Mouse (Mus musculus): ENCODE results near the gene Stat6. TPM values are rescaled to one million over a fixed set of nuclear protein-coding genes. Genes with fewer than 3 reads are reported as not detected.

Gene Stat6
- 14.0 and 18.9 TPM in 2 replicates for polyA plus RNA-seq (2014; fragmentation: Nextera tagmentation; extraction: Ambion mirVana)

- no peaks in the 10 kb centered on the region for H3K27me3 ChIP-seq (ENCODE audit: control insufficient read depth, insufficient read depth, low read length)
- peak within 1 kb of the TSS; percentile 90 for H3K27ac ChIP-seq (ENCODE audit: low read depth, low read length)
- H3K9ac ChIP-seq (ENCODE audit: low read depth, low read length): peak within 1 kb of the TSS; percentile 64
- H3K4me2 ChIP-seq (replicated peaks; ENCODE audit: low read depth, low read length): peak within 1 kb of the TSS; percentile 67
- no peaks in the 10 kb centered on the region for H3K9me3 ChIP-seq (ENCODE audit: control insufficient read depth, low read length)
- H3K4me1 ChIP-seq (ENCODE audit: control insufficient read depth, insufficient read depth, low read length): peaks cover 22% of the 10 kb centered on the region
- H3K4me3 ChIP-seq (ENCODE audit: low read length): peak within 1 kb of the TSS; percentile 43
- WGBS: 6% methylated on average over 37 of the region's 37 CpGs
- peak; percentile 38 for ATAC-seq (ENCODE audit: low FRiP score, low TSS enrichment)
- H3K36me3 ChIP-seq (ENCODE audit: control insufficient read depth, insufficient read depth, low read length): no peaks in the 10 kb centered on the region
Observed at GRCm38 (mm10) chr10:127642772-127643552, at the start of gene Stat6. Stat6 (plus strand) TSS chr10:127642986.

GRCm38 (mm10) chr10:127594405-127594804 is 48.4 kb upstream of the Stat6 start:
- no peak overlapping the region for H3K27ac ChIP-seq (ENCODE audit: low read depth, low read length)
- H3K4me3 ChIP-seq (ENCODE audit: low read length): no peak overlapping the region
- no peaks in the 10 kb centered on the region for H3K9me3 ChIP-seq (ENCODE audit: control insufficient read depth, low read length)
- H3K4me2 ChIP-seq (replicated peaks; ENCODE audit: low read depth, low read length): no peak overlapping the region
- no peaks in the 10 kb centered on the region for H3K27me3 ChIP-seq (ENCODE audit: control insufficient read depth, insufficient read depth, low read length)
- no peak for ATAC-seq (ENCODE audit: low FRiP score, low TSS enrichment)
- 91% methylated on average over 8 of the region's 8 CpGs for WGBS
- no peak overlapping the region for H3K9ac ChIP-seq (ENCODE audit: low read depth, low read length)
- peaks cover 54% of the 10 kb centered on the region for H3K36me3 ChIP-seq (ENCODE audit: control insufficient read depth, insufficient read depth, low read length)
- peaks cover 56% of the 10 kb centered on the region for H3K4me1 ChIP-seq (ENCODE audit: control insufficient read depth, insufficient read depth, low read length)

- Histone ChIP-seq H3K4me3 (ENCODE audit: low read length) (no peak overlapping the region), H3K36me3 (ENCODE audit: control insufficient read depth, insufficient read depth, low read length) (peaks cover 47% of the 10 kb centered on the region), H3K4me2 (replicated peaks; ENCODE audit: low read depth, low read length) (no peak overlapping the region), H3K9me3 (ENCODE audit: control insufficient read depth, low read length) (no peaks in the 10 kb centered on the region), H3K27me3 (ENCODE audit: control insufficient read depth, insufficient read depth, low read length) (no peaks in the 10 kb centered on the region), H3K27ac (ENCODE audit: low read depth, low read length) (no peak overlapping the region), H3K9ac (ENCODE audit: low read depth, low read length) (no peak overlapping the region), H3K4me1 (ENCODE audit: control insufficient read depth, insufficient read depth, low read length) (peaks cover 63% of the 10 kb centered on the region)
- 83% methylated on average over 30 of the region's 30 CpGs for WGBS
- no peak for ATAC-seq (ENCODE audit: low FRiP score, low TSS enrichment)
Observed at GRCm38 (mm10) chr10:127594930-127595715, 47.7 kb upstream of the Stat6 start.

- Histone ChIP-seq H3K27ac (ENCODE audit: low read depth, low read length) (peak overlapping the region; percentile 2; the same call in 1 of the 2 replicates), H3K27me3 (ENCODE audit: control insufficient read depth, insufficient read depth, low read length) (no peaks in the 10 kb centered on the region), H3K9me3 (ENCODE audit: control insufficient read depth, low read length) (no peaks in the 10 kb centered on the region), H3K36me3 (ENCODE audit: control insufficient read depth, insufficient read depth, low read length) (peaks cover 36% of the 10 kb centered on the region), H3K9ac (ENCODE audit: low read depth, low read length) (no peak overlapping the region), H3K4me2 (replicated peaks; ENCODE audit: low read depth, low read length) (no peak overlapping the region), H3K4me3 (ENCODE audit: low read length) (no peak overlapping the region), H3K4me1 (ENCODE audit: control insufficient read depth, insufficient read depth, low read length) (peaks cover 72% of the 10 kb centered on the region)
- ATAC-seq (ENCODE audit: low FRiP score, low TSS enrichment): no peak
- 59% methylated on average over 7 of the region's 7 CpGs for WGBS
Observed at GRCm38 (mm10) chr10:127596321-127596941, 46.4 kb upstream of the Stat6 start.

GRCm38 (mm10) chr10:127597311-127597901 is 45.4 kb upstream of the Stat6 start:
- ATAC-seq (ENCODE audit: low FRiP score, low TSS enrichment): no peak
- Histone ChIP-seq H3K4me2 (replicated peaks; ENCODE audit: low read depth, low read length) (no peak overlapping the region), H3K9me3 (ENCODE audit: control insufficient read depth, low read length) (no peaks in the 10 kb centered on the region), H3K27ac (ENCODE audit: low read depth, low read length) (peak overlapping the region; percentile 55; the same call in 1 of the 2 replicates), H3K4me3 (ENCODE audit: low read length) (no peak overlapping the region), H3K9ac (ENCODE audit: low read depth, low read length) (0 out of 2 replicates have a peak overlapping the region, but pooled peaks have one; percentile 7), H3K27me3 (ENCODE audit: control insufficient read depth, insufficient read depth, low read length) (no peaks in the 10 kb centered on the region), H3K4me1 (ENCODE audit: control insufficient read depth, insufficient read depth, low read length) (peaks cover 62% of the 10 kb centered on the region), H3K36me3 (ENCODE audit: control insufficient read depth, insufficient read depth, low read length) (peaks cover 32% of the 10 kb centered on the region)
- WGBS: 63% methylated on average over 5 of the region's 5 CpGs

GRCm38 (mm10) chr10:127598607-127599006 is 44.2 kb upstream of the Stat6 start:
- H3K36me3 ChIP-seq (ENCODE audit: control insufficient read depth, insufficient read depth, low read length): peaks cover 25% of the 10 kb centered on the region
- H3K4me3 ChIP-seq (ENCODE audit: low read length): no peak overlapping the region
- H3K9me3 ChIP-seq (ENCODE audit: control insufficient read depth, low read length): no peaks in the 10 kb centered on the region
- H3K9ac ChIP-seq (ENCODE audit: low read depth, low read length): no peak overlapping the region
- no peak for ATAC-seq (ENCODE audit: low FRiP score, low TSS enrichment)
- no peak overlapping the region for H3K4me2 ChIP-seq (replicated peaks; ENCODE audit: low read depth, low read length)
- peaks cover 61% of the 10 kb centered on the region for H3K4me1 ChIP-seq (ENCODE audit: control insufficient read depth, insufficient read depth, low read length)
- H3K27ac ChIP-seq (ENCODE audit: low read depth, low read length): no peak overlapping the region
- no peaks in the 10 kb centered on the region for H3K27me3 ChIP-seq (ENCODE audit: control insufficient read depth, insufficient read depth, low read length)
- 67% methylated on average over 8 of the region's 8 CpGs for whole genome bisulfite sequencing

GRCm38 (mm10) chr10:127599252-127599651 is 43.5 kb upstream of the Stat6 start:
- H3K9ac ChIP-seq (ENCODE audit: low read depth, low read length): no peak overlapping the region
- 81% methylated on average over 11 of the region's 11 CpGs for WGBS
- no peaks in the 10 kb centered on the region for H3K27me3 ChIP-seq (ENCODE audit: control insufficient read depth, insufficient read depth, low read length)
- ATAC-seq (ENCODE audit: low FRiP score, low TSS enrichment): no peak
- peaks cover 65% of the 10 kb centered on the region for H3K4me1 ChIP-seq (ENCODE audit: control insufficient read depth, insufficient read depth, low read length)
- no peak overlapping the region for H3K4me3 ChIP-seq (ENCODE audit: low read length)
- peak overlapping the region; percentile 79; the same call in 1 of the 2 replicates for H3K27ac ChIP-seq (ENCODE audit: low read depth, low read length)
- H3K4me2 ChIP-seq (replicated peaks; ENCODE audit: low read depth, low read length): no peak overlapping the region
- H3K9me3 ChIP-seq (ENCODE audit: control insufficient read depth, low read length): no peaks in the 10 kb centered on the region
- H3K36me3 ChIP-seq (ENCODE audit: control insufficient read depth, insufficient read depth, low read length): peaks cover 19% of the 10 kb centered on the region

- Histone ChIP-seq H3K27me3 (ENCODE audit: control insufficient read depth, insufficient read depth, low read length) (no peaks in the 10 kb centered on the region), H3K4me3 (ENCODE audit: low read length) (no peak overlapping the region), H3K36me3 (ENCODE audit: control insufficient read depth, insufficient read depth, low read length) (peaks cover 15% of the 10 kb centered on the region; the same call in 1 of the 2 replicates), H3K4me2 (replicated peaks; ENCODE audit: low read depth, low read length) (0 out of 2 replicates have a peak overlapping the region, but pooled peaks have one; percentile 5), H3K9ac (ENCODE audit: low read depth, low read length) (no peak overlapping the region), H3K27ac (ENCODE audit: low read depth, low read length) (peak overlapping the region; percentile 79), H3K4me1 (ENCODE audit: control insufficient read depth, insufficient read depth, low read length) (peaks cover 69% of the 10 kb centered on the region), H3K9me3 (ENCODE audit: control insufficient read depth, low read length) (no peaks in the 10 kb centered on the region)
- peak; percentile 10; the same call in 1 of the 2 replicates for ATAC-seq (ENCODE audit: low FRiP score, low TSS enrichment)
- WGBS: 48% methylated on average over 17 of the region's 17 CpGs
Observed at GRCm38 (mm10) chr10:127599779-127600541, 42.8 kb upstream of the Stat6 start.
